In the genomic region with DNA sequence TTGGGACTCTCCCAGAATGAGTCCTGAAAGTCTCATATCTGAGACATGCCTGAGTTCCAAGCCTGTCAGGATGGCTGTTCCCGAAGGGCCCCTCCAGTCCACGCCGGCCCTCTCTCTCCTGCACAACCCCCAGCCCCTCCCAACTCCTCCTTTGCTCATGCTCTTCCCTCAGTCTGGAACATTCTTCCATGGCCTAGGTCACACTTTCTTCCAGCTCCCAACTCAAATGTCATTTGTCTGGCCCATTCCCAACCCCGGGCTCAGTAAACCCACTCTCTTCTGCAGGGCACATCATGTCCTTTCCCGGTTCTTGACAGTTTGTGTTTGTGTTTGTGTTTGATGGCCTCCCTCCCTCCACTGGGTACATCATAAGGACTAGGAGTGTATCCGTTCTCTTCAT, we compare ENCODE assay signal across 10 mouse cellular contexts.
"Had no signal": no experiment of that assay in that cellular context is flagged by ENCODE, and none has a peak within 500 bp of the region (broad histone marks: within the 10 kb centered on the region; RNA-seq: fewer than 3 reads in every experiment).

No protein-coding gene starts in this region.

- H3K4me2 ChIP-seq: intestine, embryonic 15.5 days; liver, embryonic 11.5 days; liver, embryonic 15.5 days; neural tube, embryonic 12.5 days had no signal

- ATAC-seq: intestine, embryonic 15.5 days had no signal

- DNase-seq: kidney, adult 18-20 months; midbrain, embryonic 14.5 days; right cerebral cortex, postnatal 4 days; thymus, postnatal 14 days had no signal

- H3K9ac ChIP-seq: intestine, embryonic 15.5 days; liver, embryonic 15.5 days; neural tube, embryonic 12.5 days had no signal

- H3K9me3 ChIP-seq: intestine, embryonic 15.5 days; limb, embryonic 10.5 days; liver, embryonic 15.5 days; neural tube, embryonic 12.5 days had no signal

- H3K36me3 ChIP-seq: intestine, embryonic 15.5 days; limb, embryonic 10.5 days; liver, embryonic 15.5 days; neural tube, embryonic 12.5 days had no signal

- H3K27ac ChIP-seq: intestine, embryonic 15.5 days; left cerebral cortex, adult 2 months; limb, embryonic 10.5 days; liver, embryonic 15.5 days; neural tube, embryonic 12.5 days had no signal

- H3K4me1 ChIP-seq: neural tube, embryonic 12.5 days had no signal

- H3K27me3 ChIP-seq: intestine, embryonic 15.5 days; liver, embryonic 15.5 days; neural tube, embryonic 12.5 days had no signal

- H3K4me3 ChIP-seq: intestine, embryonic 15.5 days; left cerebral cortex, adult 2 months; limb, embryonic 10.5 days; liver, embryonic 15.5 days; neural tube, embryonic 12.5 days had no signal
